Mouse (Mus musculus) olfactory bulb, adult 2 months (tissue): ENCODE results near the gene Tbx15.

Experiments
- CTCF ChIP-seq: fragments of 200-500 bp; IDR thresholded peaks from 2 replicates; pipeline ENCODE4 v1.5.1; 2012; ENCODE audit warnings: low read depth, mild to moderate bottlenecking, low read length, moderate library complexity; ENCODE audit not compliant: insufficient read depth
- POLR2A ChIP-seq: fragments of 200-500 bp; IDR thresholded peaks from 2 replicates; pipeline ENCODE4 v1.6.1; 2012; ENCODE audit warnings: mild to moderate bottlenecking, low read depth, low read length, moderate library complexity; ENCODE audit not compliant: insufficient read depth

DNA sequence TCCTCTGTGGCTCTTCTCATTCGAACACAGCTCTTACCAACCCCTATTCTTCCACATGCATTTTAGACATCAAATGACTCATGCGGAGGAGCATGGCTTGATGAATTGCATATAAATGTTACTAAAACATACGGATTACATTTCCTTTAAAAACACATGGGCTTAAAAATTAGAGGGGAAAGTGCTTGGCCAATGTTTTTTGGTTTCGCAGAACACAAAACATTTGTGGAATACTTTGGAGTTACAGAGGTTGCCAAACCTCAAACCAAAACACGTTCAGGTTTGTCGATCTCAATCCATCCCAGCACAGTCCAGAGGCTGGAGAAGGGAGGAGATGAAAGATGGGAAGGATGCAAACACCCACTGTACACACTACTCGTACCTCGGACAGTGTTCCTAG, 90.9 kb downstream of the Tbx15 start:
- TF ChIP-seq CTCF (no peak), POLR2A (no peak)
